Mouse (Mus musculus): ENCODE results near the gene Fastkd5.

Gene Fastkd5

DNA sequence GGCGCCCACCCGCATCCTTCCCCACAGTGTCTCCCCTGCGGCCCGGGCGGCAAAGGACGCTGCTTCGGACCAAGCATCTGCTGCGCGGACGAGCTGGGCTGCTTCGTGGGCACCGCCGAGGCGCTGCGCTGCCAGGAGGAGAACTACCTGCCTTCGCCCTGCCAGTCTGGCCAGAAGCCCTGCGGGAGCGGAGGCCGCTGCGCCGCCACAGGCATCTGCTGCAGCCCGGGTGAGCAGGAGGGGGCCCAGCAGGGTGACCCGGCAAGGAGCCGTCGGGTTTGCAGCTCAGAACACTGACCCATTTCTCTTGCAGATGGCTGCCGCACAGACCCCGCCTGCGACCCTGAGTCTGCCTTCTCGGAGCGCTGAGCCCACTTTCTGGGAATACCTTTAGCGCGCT, 53.3 kb downstream of the Fastkd5 start:
- DNase-seq: peak; percentile 50

DNA sequence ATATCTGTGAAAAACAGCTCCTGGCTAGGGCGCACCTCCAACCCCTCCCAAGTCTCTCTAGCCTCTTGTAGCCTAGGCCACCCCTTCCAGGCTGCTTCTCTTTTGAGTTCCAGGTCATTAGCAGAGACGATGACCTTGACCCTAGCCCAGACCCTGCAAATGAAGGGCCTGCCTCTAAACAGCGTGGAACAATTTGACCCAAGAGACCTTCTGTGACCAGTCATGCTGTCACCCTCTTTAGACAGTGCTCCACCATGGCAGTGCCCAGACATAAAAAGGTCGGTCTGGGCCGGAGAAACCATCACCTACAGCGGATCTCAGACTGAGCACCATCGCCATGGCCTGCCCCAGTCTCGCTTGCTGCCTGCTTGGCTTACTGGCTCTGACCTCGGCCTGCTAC, 54.0 kb downstream of the Fastkd5 start, which contains the start of gene Oxt:
Gene Oxt (plus strand): TSS at position 301 of the 400 bp plus-strand sequence.
- DNase-seq: no peak

DNA sequence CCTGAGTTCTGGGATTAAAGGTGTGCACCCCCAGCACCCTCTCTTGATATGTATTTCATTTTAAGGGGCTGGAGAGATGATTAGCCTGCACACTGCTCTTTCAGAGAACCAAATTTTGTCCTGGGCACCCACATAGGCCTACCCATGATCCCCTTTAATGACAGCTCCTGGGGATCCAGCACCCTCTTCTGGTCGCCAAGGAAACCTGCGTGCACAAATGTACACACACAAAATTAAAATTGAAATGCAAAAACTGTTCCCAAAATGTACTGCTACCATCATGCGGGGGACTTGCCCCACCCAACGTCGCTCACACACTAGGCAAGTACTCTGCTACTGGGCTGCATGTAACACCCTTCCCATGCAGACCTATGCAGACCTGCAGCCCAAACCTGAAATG, 54.9 kb downstream of the Fastkd5 start:
- no peak for DNase-seq

DNA sequence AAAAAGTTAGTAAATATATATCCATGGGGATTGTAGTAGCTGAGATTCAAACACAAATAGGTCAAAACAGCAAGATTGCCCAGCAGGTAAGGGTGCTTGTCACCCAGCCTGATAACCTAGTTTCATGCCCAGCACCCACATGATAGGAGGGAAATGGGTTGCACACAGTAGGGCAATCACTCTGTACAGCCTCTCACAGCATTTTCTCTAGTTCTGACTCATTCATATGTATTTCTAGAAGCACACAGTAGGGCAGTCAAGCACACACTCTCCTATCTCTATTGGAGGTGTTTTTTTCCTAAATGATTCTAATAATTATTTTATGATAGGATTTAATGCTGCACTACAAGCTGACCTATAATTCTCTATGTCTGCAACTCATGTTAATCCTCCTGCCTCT, 59.9 kb downstream of the Fastkd5 start:
- no peak for DNase-seq

DNA sequence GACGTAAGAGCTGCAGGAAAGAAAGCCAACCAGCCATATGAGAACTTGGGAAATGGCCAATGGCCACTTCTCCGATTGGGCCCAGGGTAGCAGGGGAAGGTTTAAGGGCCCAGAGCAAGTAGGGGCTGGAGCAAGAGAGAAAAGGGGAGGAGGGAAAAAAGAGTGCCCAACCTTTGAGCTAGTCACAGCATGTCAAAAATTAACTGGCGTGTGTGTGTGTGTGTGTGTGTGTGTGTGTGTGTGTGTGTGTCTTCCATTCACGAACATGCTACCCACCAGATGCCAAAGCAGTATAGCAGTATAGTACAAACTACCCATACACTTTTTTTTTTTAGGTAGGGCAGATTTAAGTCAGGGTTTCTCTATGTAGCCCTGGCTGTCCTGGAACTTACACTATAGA, 60.9 kb downstream of the Fastkd5 start:
- no peak for DNase-seq

DNA sequence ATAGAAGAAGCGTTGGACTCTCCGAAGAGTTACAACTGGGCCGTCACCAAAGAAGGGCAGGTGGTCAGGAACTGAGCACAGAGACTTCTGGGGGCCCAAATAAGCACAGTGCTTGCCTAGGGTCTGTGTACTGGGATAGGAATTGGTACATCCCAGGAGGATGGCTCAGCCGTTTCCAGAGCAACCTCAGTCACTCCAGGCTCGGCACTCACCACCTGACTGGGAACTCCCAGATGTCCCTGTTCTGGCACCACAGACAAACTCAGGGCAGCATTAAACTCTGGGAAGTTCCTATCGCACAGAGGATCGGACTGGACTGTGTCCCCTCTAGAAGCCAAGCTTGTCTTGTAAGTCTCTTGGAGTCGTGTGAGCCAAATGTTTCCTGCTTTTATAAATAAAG, 64.8 kb downstream of the Fastkd5 start:
- no peak for DNase-seq

DNA sequence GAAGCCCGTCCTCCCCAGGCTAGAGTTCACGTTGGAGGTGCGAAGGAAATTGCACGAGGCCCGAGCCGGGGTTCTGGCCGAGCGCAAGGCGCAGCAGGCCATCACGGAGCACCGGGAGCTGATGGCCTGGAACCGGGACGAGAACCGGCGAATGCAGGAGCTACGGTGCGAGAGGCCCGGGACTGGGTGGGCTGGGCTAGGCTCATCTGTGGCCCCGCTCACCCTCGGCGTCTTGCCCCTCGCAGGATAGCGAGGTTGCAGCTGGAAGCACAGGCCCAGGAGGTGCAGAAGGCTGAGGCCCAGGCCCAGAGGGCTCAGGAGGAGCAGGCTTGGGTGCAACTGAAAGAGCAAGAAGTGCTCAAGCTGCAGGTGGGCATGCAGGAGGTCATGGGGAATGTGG, 65.8 kb downstream of the Fastkd5 start:
- peak; percentile 45 for DNase-seq

Measured in cerebellum, adult 11-12 months (tissue).